Mouse (Mus musculus): ENCODE results near the gene Prl3d2. TPM values are rescaled to one million over a fixed set of nuclear protein-coding genes. Genes with fewer than 3 reads are reported as not detected.
"Not testable (repeated sequence)": the region's sequence is repeated elsewhere in the genome, so short reads cannot be mapped to it uniquely, and the experiment has no call there.

The Prl3d2 gene
- not detected in 2 replicates for polyA plus RNA-seq (2015; fragmentation: Nextera tagmentation; extraction: Ambion mirVana)

DNA sequence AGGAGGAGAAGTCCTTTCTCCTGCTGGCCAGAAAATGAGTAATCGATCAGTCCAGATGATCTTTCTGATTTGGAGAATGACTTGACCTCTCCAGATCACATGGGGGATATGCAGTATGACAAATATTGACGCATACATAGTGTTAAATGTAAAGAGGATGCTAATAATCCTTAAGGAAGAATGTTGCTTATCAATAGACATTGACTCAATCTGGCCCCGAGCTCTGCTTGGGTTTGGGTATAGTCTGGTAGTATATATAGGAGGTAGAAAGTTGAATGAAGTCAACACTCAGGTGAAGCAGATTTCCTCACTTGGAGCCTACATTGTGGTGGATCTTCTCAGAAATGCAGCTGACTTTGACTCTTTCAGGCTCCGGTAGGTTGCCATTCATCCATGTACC is at the start of gene Prl3d2:
Gene Prl3d2, plus strand, starts transcription at position 301 of the 400 bp plus-strand sequence.
- H3K27ac ChIP-seq (ENCODE audit: low read length); H3K36me3 ChIP-seq (ENCODE audit: control insufficient read depth, insufficient read depth, low read length); H3K27me3 ChIP-seq (ENCODE audit: control insufficient read depth, insufficient read depth, low read depth, low read length); ATAC-seq; H3K9ac ChIP-seq (ENCODE audit: low read depth, low read length); H3K4me3 ChIP-seq (ENCODE audit: low read depth, low read length); H3K4me2 ChIP-seq (ENCODE audit: low read length); H3K4me1 ChIP-seq (ENCODE audit: control insufficient read depth, insufficient read depth, low read length); H3K9me3 ChIP-seq (replicated peaks; ENCODE audit: control insufficient read depth, low read length, poor library complexity, severe bottlenecking): not testable (repeated sequence)
- 92% methylated on average over 3 of the region's 4 CpGs for WGBS

DNA sequence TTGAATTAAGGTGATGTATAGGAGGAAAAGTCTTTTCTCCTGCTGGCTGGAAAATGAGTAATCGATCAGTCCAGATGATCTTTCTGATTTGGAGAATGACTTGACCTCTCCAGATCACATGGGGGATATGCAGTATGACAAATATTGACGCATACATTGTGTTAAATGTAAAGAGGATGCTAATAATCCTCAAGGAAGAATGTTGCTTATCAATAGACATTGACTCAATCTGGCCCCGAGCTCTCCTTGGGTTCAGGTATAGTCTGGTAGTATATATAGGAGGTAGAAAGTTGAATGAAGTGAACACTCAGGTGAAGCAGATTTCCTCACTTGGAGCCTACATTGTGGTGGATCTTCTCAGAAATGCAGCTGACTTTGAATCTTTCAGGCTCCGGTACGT is 27.6 kb upstream of the Prl3d2 start, which contains the start of gene Prl3d1:
Gene Prl3d1, plus strand, starts transcription at position 301 of the 400 bp plus-strand sequence.
- H3K27me3 ChIP-seq (ENCODE audit: control insufficient read depth, insufficient read depth, low read depth, low read length); ATAC-seq; H3K4me1 ChIP-seq (ENCODE audit: control insufficient read depth, insufficient read depth, low read length); H3K4me2 ChIP-seq (ENCODE audit: low read length); H3K36me3 ChIP-seq (ENCODE audit: control insufficient read depth, insufficient read depth, low read length); H3K27ac ChIP-seq (ENCODE audit: low read length); H3K9ac ChIP-seq (ENCODE audit: low read depth, low read length); H3K9me3 ChIP-seq (replicated peaks; ENCODE audit: control insufficient read depth, low read length, poor library complexity, severe bottlenecking); H3K4me3 ChIP-seq (ENCODE audit: low read depth, low read length): not testable (repeated sequence)
- 95% methylated on average over 5 of the region's 5 CpGs for WGBS

GRCm38 (mm10) chr13:27148264-27148663 is 26.8 kb downstream of the Prl3d2 start:
- no peak for ATAC-seq
- H3K4me2 ChIP-seq (ENCODE audit: low read length), result no peak overlapping the region
- no peak overlapping the region for H3K4me3 ChIP-seq (ENCODE audit: low read depth, low read length)
- H3K9me3 ChIP-seq (replicated peaks; ENCODE audit: control insufficient read depth, low read length, poor library complexity, severe bottlenecking), result no peaks in the 10 kb centered on the region
- no peak overlapping the region for H3K27ac ChIP-seq (ENCODE audit: low read length)
- 77% methylated on average over 1 of the region's 1 CpGs for WGBS
- no peaks in the 10 kb centered on the region for H3K36me3 ChIP-seq (ENCODE audit: control insufficient read depth, insufficient read depth, low read length)
- no peaks in the 10 kb centered on the region for H3K27me3 ChIP-seq (ENCODE audit: control insufficient read depth, insufficient read depth, low read depth, low read length)
- no peaks in the 10 kb centered on the region for H3K4me1 ChIP-seq (ENCODE audit: control insufficient read depth, insufficient read depth, low read length)
- no peak overlapping the region for H3K9ac ChIP-seq (ENCODE audit: low read depth, low read length)

DNA sequence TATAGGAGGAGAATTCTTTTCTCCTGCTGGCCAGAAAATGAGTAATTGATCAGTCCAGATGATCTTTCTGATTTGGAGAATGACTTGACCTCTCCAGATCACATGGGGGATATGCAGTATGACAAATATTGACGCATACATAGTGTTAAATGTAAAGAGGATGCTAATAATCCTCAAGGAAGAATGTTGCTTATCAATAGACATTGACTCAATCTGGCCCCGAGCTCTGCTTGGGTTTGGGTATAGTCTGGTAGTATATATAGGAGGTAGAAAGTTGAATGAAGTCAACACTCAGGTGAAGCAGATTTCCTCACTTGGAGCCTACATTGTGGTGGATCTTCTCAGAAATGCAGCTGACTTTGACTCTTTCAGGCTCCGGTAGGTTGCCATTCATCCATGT is 35.0 kb downstream of the Prl3d2 start, which contains the start of gene Prl3d3:
Gene Prl3d3, plus strand, starts transcription at position 301 of the 400 bp plus-strand sequence.
- H3K9me3 ChIP-seq (replicated peaks; ENCODE audit: control insufficient read depth, low read length, poor library complexity, severe bottlenecking); H3K27ac ChIP-seq (ENCODE audit: low read length); H3K36me3 ChIP-seq (ENCODE audit: control insufficient read depth, insufficient read depth, low read length); H3K9ac ChIP-seq (ENCODE audit: low read depth, low read length); ATAC-seq; H3K27me3 ChIP-seq (ENCODE audit: control insufficient read depth, insufficient read depth, low read depth, low read length); H3K4me1 ChIP-seq (ENCODE audit: control insufficient read depth, insufficient read depth, low read length); H3K4me3 ChIP-seq (ENCODE audit: low read depth, low read length); H3K4me2 ChIP-seq (ENCODE audit: low read length): not testable (repeated sequence)
- 91% methylated on average over 2 of the region's 3 CpGs for WGBS

Other genes starting within 250 kb of the Prl3d2 start
- gene Prl, start 64.1 kb upstream of the Prl3d2 start, polyA plus RNA-seq (2015; fragmentation: Nextera tagmentation; extraction: Ambion mirVana), result not detected in 2 replicates
- not detected in 2 replicates for gene Prl3d1, start 27.5 kb upstream of the Prl3d2 start, polyA plus RNA-seq (2015; fragmentation: Nextera tagmentation; extraction: Ambion mirVana)
- not detected in 2 replicates for gene Prl3d3, start 35.1 kb downstream of the Prl3d2 start, polyA plus RNA-seq (2015; fragmentation: Nextera tagmentation; extraction: Ambion mirVana)
- not detected in 2 replicates for gene Prl3c1, start 75.0 kb downstream of the Prl3d2 start, polyA plus RNA-seq (2015; fragmentation: Nextera tagmentation; extraction: Ambion mirVana)
- gene Prl3b1, start 120.1 kb downstream of the Prl3d2 start, polyA plus RNA-seq (2015; fragmentation: Nextera tagmentation; extraction: Ambion mirVana), result not detected in 2 replicates
- not detected in 2 replicates for gene Prl3a1, start 137.7 kb downstream of the Prl3d2 start, polyA plus RNA-seq (2015; fragmentation: Nextera tagmentation; extraction: Ambion mirVana)
- gene Prl6a1, start 190.9 kb downstream of the Prl3d2 start, polyA plus RNA-seq (2015; fragmentation: Nextera tagmentation; extraction: Ambion mirVana), result not detected in 2 replicates
- gene Prl8a2, start 224.0 kb downstream of the Prl3d2 start, polyA plus RNA-seq (2015; fragmentation: Nextera tagmentation; extraction: Ambion mirVana), result not detected in 2 replicates

Data from midbrain, embryonic 16.5 days (tissue).